Mouse (Mus musculus): ENCODE results near the gene Mn1. TPM values are rescaled to one million over a fixed set of nuclear protein-coding genes. Genes with fewer than 3 reads are reported as not detected.
A peak's percentile ranks its signal among the peaks of the same experiment; 100 is the strongest.

Gene Mn1
- total and polyA plus RNA-seq, 3 experiments = 5.5 to 23.9 (median 18.7) TPM

GRCm38 (mm10) chr5:111467699-111468098, 50.5 kb downstream of the Mn1 start:
- no peak for TF ChIP-seq EP300 (IDR thresholded peaks at IDR 0.05; ENCODE audit: insufficient read depth, low read depth, low read length)
- TF ChIP-seq POLR2A (IDR thresholded peaks at IDR 0.05; ENCODE audit: insufficient read depth, low read depth, low read length) = no peak
- no peak for TF ChIP-seq CTCF (IDR thresholded peaks at IDR 0.05)
- WGBS = 75% methylated on average over 5 of the region's 5 CpGs
- Histone ChIP-seq H3K4me1 (ENCODE audit: control insufficient read depth, insufficient read depth, low read length) (peaks cover 8% of the 10 kb centered on the region; the same call in 1 of the 2 replicates), H3K79me2 (replicated peaks; ENCODE audit: control insufficient read depth, insufficient read depth, low read length) (no peaks in the 10 kb centered on the region), H3K36me3 (ENCODE audit: control insufficient read depth, insufficient read depth, low read length) (no peaks in the 10 kb centered on the region), H3K4me3 (no peak overlapping the region), H3K27ac (no peak overlapping the region), H3K27me3 (ENCODE audit: control insufficient read depth, insufficient read depth, low read length) (no peaks in the 10 kb centered on the region), H3K9ac (ENCODE audit: low read depth, low read length) (no peak overlapping the region)
- intact Hi-C loops (cut with DNase I) = loop anchor here (2.0 to 5.0 kb wide), 3 partner anchors 35 to 215 kb away; partner anchors contain the start of gene Mn1
- DNase-seq = no peak

DNA sequence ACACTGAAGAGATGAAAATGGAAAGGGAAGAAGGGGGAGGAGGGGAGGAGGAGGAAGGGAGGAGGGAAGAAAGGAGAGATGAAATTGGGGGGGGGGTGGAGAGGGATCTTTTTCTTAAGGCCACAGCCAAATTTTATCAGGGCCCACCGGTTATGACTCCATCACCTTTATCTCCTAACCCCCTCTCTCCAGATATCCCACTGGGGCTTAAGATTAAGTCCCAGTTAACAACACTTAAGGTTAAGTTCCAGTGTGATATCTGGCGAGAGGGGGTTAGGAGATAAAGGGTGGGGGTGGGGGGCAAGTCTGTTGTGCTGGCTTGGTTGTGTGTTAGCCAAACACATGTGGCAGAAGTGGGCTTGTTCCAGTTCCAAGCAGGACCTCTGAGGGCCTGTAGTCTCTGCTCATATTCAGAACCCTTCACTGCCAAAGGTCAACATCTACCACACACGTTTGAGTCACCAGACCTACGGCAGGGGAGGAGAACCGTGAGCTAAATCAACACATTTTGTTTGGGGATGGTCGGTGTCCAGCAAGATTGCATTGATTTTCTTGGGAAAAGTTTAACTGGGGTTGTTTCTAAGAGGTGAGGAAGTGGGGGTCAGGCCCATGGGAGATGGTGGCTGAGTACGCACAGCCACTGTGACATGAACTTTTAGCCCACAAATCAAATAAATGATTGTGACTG, 52.2 kb downstream of the Mn1 start:
- intact Hi-C loops (cut with DNase I) = loop anchor here (5.0 kb wide), 2 partner anchors 37 to 213 kb away; no protein-coding TSS in a partner anchor
- DNase-seq = no peak
- 60% methylated on average over 7 of the region's 7 CpGs for WGBS
- Histone ChIP-seq H3K9ac (ENCODE audit: low read depth, low read length) (no peak overlapping the region), H3K4me1 (ENCODE audit: control insufficient read depth, insufficient read depth, low read length) (peaks cover 10% of the 10 kb centered on the region), H3K79me2 (replicated peaks; ENCODE audit: control insufficient read depth, insufficient read depth, low read length) (no peaks in the 10 kb centered on the region), H3K27me3 (ENCODE audit: control insufficient read depth, insufficient read depth, low read length) (no peaks in the 10 kb centered on the region), H3K4me3 (no peak overlapping the region), H3K27ac (no peak overlapping the region), H3K36me3 (ENCODE audit: control insufficient read depth, insufficient read depth, low read length) (no peaks in the 10 kb centered on the region)
- TF ChIP-seq POLR2A (IDR thresholded peaks at IDR 0.05; ENCODE audit: insufficient read depth, low read depth, low read length) (no peak), CTCF (IDR thresholded peaks at IDR 0.05) (no peak), EP300 (IDR thresholded peaks at IDR 0.05; ENCODE audit: insufficient read depth, low read depth, low read length) (no peak)

GRCm38 (mm10) chr5:111470875-111471274, 53.7 kb downstream of the Mn1 start:
- H3K27me3 ChIP-seq (ENCODE audit: control insufficient read depth, insufficient read depth, low read length) = no peaks in the 10 kb centered on the region
- 93% methylated on average over 4 of the region's 4 CpGs for WGBS
- H3K27ac ChIP-seq = no peak overlapping the region
- no peaks in the 10 kb centered on the region for H3K36me3 ChIP-seq (ENCODE audit: control insufficient read depth, insufficient read depth, low read length)
- peaks cover 7% of the 10 kb centered on the region for H3K4me1 ChIP-seq (ENCODE audit: control insufficient read depth, insufficient read depth, low read length)
- intact Hi-C loops (cut with DNase I) = no loop called here
- TF ChIP-seq POLR2A (IDR thresholded peaks at IDR 0.05; ENCODE audit: insufficient read depth, low read depth, low read length) (no peak), CTCF (IDR thresholded peaks at IDR 0.05) (no peak), EP300 (IDR thresholded peaks at IDR 0.05; ENCODE audit: insufficient read depth, low read depth, low read length) (no peak)
- DNase-seq = no peak
- no peak overlapping the region for H3K4me3 ChIP-seq
- no peak overlapping the region for H3K9ac ChIP-seq (ENCODE audit: low read depth, low read length)
- H3K79me2 ChIP-seq (replicated peaks; ENCODE audit: control insufficient read depth, insufficient read depth, low read length) = no peaks in the 10 kb centered on the region

GRCm38 (mm10) chr5:111473425-111473824, 56.3 kb downstream of the Mn1 start:
- DNase-seq = peak; percentile 49 to 67
- peak overlapping the region; percentile 78 for H3K27ac ChIP-seq
- peak overlapping the region; percentile 14; the same call in 1 of the 2 replicates for H3K9ac ChIP-seq (ENCODE audit: low read depth, low read length)
- peak; percentile 47 for TF ChIP-seq POLR2A (IDR thresholded peaks at IDR 0.05; ENCODE audit: insufficient read depth, low read depth, low read length)
- TF ChIP-seq EP300 (IDR thresholded peaks at IDR 0.05; ENCODE audit: insufficient read depth, low read depth, low read length) = peak; percentile 62; the same call in 1 of the 2 replicates
- no peak for TF ChIP-seq CTCF (IDR thresholded peaks at IDR 0.05)
- no peaks in the 10 kb centered on the region for H3K27me3 ChIP-seq (ENCODE audit: control insufficient read depth, insufficient read depth, low read length)
- H3K79me2 ChIP-seq (replicated peaks; ENCODE audit: control insufficient read depth, insufficient read depth, low read length) = no peaks in the 10 kb centered on the region
- H3K36me3 ChIP-seq (ENCODE audit: control insufficient read depth, insufficient read depth, low read length) = no peaks in the 10 kb centered on the region
- intact Hi-C loops (cut with DNase I) = loop anchor here (2.0 kb wide), 1 partner anchor 17 kb away; no protein-coding TSS in a partner anchor
- H3K4me3 ChIP-seq = no peak overlapping the region
- H3K4me1 ChIP-seq (ENCODE audit: control insufficient read depth, insufficient read depth, low read length) = peaks cover 2% of the 10 kb centered on the region; the same call in 1 of the 2 replicates
- 38% methylated on average over 11 of the region's 11 CpGs for WGBS

DNA sequence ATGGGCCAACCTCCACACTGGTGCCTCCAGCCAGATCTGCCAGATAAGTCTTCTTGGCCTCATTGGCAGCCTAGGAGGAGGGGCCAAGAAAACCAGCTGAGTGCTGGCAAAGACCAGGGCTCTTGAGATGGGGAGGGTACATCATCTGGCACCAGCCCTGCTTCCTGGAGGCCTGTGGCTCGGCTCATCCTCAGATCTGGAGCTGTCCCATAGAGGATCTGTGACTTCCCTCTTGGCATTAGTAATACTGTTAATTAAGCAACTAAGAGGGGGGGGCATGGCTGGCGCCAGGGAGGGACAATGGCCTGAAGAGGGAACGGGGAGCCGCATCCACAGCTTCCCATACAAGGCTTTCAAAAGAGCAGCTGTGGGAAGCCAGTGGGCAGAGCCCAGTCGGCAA, 58.6 kb downstream of the Mn1 start:
- no peak for TF ChIP-seq CTCF (IDR thresholded peaks at IDR 0.05)
- no peak for TF ChIP-seq EP300 (IDR thresholded peaks at IDR 0.05; ENCODE audit: insufficient read depth, low read depth, low read length)
- no peak overlapping the region for H3K27ac ChIP-seq
- H3K4me3 ChIP-seq = no peak overlapping the region
- no peak overlapping the region for H3K9ac ChIP-seq (ENCODE audit: low read depth, low read length)
- intact Hi-C loops (cut with DNase I) = no loop called here
- no peaks in the 10 kb centered on the region for H3K79me2 ChIP-seq (replicated peaks; ENCODE audit: control insufficient read depth, insufficient read depth, low read length)
- no peaks in the 10 kb centered on the region for H3K27me3 ChIP-seq (ENCODE audit: control insufficient read depth, insufficient read depth, low read length)
- no peaks in the 10 kb centered on the region for H3K36me3 ChIP-seq (ENCODE audit: control insufficient read depth, insufficient read depth, low read length)
- peaks cover 2% of the 10 kb centered on the region; the same call in 1 of the 2 replicates for H3K4me1 ChIP-seq (ENCODE audit: control insufficient read depth, insufficient read depth, low read length)
- WGBS = 81% methylated on average over 5 of the region's 5 CpGs
- DNase-seq = no peak

GRCm38 (mm10) chr5:111476141-111476540, 59.0 kb downstream of the Mn1 start:
- H3K27ac ChIP-seq = no peak overlapping the region
- no peak for DNase-seq
- H3K4me1 ChIP-seq (ENCODE audit: control insufficient read depth, insufficient read depth, low read length) = peaks cover 2% of the 10 kb centered on the region; the same call in 1 of the 2 replicates
- WGBS = 79% methylated on average over 6 of the region's 6 CpGs
- H3K4me3 ChIP-seq = no peak overlapping the region
- H3K27me3 ChIP-seq (ENCODE audit: control insufficient read depth, insufficient read depth, low read length) = no peaks in the 10 kb centered on the region
- TF ChIP-seq CTCF (IDR thresholded peaks at IDR 0.05) = no peak
- no peak for TF ChIP-seq EP300 (IDR thresholded peaks at IDR 0.05; ENCODE audit: insufficient read depth, low read depth, low read length)
- TF ChIP-seq POLR2A (IDR thresholded peaks at IDR 0.05; ENCODE audit: insufficient read depth, low read depth, low read length) = no peak
- no peaks in the 10 kb centered on the region for H3K79me2 ChIP-seq (replicated peaks; ENCODE audit: control insufficient read depth, insufficient read depth, low read length)
- intact Hi-C loops (cut with DNase I) = no loop called here
- no peak overlapping the region for H3K9ac ChIP-seq (ENCODE audit: low read depth, low read length)
- H3K36me3 ChIP-seq (ENCODE audit: control insufficient read depth, insufficient read depth, low read length) = no peaks in the 10 kb centered on the region

Measured in heart, adult 2 months (tissue).